Mouse (Mus musculus) lung, adult 2 months (tissue): ENCODE data around the gene Akap3.

Experiments used
- CTCF ChIP-seq: fragments of 200-500 bp; IDR thresholded peaks from 2 replicates; pipeline ENCODE4 v1.5.1; 2011; ENCODE audit warnings: mild to moderate bottlenecking, low read length, control low read depth; ENCODE audit not compliant: insufficient read depth
- POLR2A ChIP-seq: fragments of 200-500 bp; IDR thresholded peaks from 2 replicates; pipeline ENCODE4 v1.6.1; 2011; ENCODE audit warnings: low read depth, mild to moderate bottlenecking, control low read depth, low read length, borderline replicate concordance; ENCODE audit errors: extremely low read depth

- TF ChIP-seq POLR2A (no peak), CTCF (no peak)
These were observed 37.6 kb upstream of the Akap3 start for GRCm38 (mm10) chr6:126815206-126815750.
